Mouse (Mus musculus): ENCODE measurements around the gene Ren1.

Ren1 gene

DNA sequence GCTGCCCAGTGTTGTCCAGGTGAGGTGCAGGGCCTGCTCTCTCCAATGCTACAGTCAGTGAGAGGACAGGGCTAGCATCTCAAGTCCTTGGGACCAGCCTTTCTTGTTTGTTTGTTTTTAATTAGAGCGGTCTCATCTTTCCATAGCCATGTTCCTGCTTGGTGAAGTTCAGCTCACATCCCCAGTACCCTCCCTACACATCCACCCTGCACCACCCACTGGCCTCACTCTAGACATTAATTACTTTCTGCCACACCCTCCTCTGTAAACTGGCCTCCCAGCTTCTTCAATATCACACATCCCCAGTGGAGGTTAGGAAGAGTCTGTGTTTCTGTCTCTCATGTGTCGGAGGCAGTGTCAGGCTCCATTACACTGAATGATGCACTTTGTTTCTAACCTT, 6.0 kb upstream of the Ren1 start:
- in situ Hi-C loops (cut with MboI): no loop called here

DNA sequence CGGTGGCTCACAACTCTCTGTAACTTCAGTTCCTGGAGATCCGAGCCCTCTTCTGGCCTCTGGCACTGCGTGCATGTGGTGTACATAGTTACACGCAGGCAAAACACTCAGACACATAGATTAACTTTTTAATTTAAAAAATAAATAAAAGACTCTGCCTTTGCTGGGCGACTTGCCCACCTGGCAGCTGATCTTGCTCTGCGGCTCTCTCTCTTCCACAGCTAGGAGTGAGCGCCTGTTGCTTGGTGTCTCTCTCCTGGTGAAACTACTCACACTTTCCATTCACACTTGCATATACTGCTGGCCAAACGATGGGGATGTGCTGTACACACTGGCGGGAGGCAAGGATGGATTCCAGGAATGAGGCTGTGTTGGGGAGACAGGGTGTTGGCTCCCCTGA, 3.8 kb upstream of the Ren1 start:
- in situ Hi-C loops (cut with MboI): no loop called here

DNA sequence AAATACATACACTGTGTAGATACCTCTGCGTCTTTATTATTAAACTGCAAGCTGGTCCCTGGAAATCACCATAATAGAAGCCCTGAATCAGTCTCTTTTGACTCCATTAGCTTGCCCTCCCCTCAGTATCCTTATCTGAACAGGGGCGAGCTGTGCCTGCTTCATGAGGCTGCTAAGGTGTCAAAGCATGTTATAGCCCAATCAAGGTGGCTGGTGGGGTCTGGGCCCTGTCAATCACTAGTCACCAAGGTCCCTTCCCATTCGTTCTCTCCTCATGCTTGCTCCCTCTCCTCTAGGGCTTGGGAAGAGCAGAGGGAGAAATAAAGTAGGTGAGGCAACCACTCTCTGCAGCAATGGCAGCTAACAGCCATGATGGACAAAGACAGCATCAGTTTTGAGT, 3.1 kb upstream of the Ren1 start:
- in situ Hi-C loops (cut with MboI): no loop called here

DNA sequence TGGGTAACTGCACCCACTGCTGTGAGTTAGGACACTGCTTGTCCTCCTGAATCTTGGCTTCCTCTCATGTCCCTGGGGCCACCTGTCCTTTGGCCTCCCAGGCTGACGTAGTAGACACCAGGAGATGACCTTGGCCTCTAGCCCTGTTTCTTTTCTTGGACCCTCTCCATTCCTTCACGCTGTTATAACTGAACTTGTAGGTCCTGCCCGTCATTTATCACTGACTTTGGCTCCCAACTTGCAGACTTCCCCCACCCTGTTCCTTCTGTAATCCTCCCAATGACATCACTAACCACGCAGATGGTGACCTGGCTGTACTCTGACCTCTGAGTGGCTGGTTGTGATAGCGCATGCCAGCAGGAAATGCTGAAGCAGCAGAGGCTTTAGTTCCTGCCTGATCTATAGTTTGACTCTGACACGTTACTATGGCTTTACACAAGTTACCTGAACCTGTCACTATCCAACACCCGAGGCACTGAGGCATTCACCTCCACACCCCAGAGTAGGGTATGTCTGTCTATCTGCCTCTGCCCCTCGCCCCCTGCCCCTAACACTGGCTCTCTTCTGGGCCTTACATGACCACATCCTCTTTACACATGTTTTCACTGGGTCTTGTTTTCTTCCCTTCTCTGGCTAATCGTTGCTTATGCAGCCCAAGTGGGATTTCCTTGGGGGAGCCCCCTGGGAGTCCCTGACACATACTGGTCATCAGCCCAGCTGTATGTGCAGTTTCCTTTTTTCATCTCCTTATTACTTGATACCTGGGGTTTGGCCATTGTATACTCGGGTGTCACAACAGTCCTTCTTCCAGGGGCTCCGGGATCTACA, 2.4 kb upstream of the Ren1 start:
- in situ Hi-C loops (cut with MboI): no loop called here

DNA sequence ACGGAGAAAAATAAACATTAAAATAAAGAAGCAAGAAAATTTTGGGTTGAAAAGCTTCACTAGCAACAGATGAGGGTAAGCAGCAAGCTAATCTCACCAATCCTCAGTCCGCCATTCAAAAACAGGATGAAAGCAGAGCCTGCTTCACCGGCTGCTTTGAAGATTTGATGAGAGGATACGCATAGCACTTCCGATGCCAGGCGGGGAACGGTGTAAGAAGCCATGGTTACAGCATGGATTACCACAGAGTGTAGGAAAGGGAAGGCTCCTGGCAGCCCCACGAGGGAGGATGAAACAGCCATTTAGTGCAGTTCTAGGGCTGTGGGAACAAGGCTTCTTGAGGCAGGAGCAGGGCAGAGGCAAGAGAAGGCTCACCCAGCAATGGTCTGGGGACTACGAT, 1.5 kb downstream of the Ren1 start:
- in situ Hi-C loops (cut with MboI): no loop called here

DNA sequence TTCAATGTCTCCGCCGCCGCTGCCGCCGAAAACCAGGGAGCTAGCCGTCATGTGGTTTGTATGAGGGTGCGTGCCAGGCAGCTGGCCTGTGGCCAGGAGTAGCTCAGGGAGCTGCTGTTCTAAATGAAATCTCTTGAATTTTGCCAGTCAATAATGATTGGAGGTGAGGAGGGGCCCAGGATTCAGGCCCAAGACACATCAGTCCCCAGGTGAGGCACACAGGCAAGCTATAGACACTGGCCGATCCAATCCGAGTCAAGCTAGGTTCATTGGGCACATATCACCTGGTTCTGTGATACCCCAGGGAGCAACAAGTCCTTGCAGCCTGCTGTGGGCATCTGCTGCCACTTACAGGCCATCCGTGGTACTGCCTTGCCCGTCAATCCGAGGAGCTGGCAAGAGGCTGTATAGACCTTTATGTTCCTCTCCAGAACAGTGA, 3.1 kb downstream of the Ren1 start:
- in situ Hi-C loops (cut with MboI): no loop called here

DNA sequence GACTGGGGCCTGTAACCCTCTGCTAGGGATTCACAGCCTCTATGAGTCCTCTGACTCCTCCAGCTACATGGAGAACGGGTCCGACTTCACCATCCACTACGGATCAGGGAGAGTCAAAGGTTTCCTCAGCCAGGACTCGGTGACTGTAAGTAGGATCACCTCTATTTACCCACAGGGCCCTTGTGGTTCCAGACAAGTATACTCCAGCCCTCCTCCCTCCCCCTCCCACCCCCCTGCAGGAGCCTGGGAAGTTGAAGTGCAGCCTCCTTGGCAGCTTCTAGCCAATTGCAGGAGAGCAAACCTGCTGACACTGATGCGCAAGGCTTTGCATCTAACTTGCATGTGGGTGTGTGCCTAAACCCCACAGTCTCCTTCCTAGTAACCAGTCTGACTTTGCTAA, 5.2 kb downstream of the Ren1 start:
- in situ Hi-C loops (cut with MboI): no loop called here

DNA sequence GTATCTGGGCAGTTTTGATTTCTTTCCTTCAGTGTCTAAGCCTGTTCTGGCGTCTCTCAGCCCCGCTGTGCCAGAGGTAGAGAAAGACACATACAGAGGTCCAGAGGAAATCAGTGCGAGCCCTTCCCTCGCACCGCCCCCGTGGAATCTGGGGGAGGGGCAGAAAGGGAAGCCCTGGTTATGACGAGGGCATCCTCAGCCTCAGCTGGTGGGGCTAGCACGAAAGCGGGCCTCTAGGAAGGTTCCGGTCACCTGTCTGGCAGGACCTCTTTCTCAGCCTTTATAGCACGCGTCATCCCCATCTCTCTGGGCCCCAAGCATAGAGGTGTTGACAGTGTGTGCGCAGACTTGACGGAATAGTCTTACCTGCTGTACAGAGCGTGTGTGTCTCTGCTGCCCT, 5.6 kb downstream of the Ren1 start:
- in situ Hi-C loops (cut with MboI): no loop called here

DNA sequence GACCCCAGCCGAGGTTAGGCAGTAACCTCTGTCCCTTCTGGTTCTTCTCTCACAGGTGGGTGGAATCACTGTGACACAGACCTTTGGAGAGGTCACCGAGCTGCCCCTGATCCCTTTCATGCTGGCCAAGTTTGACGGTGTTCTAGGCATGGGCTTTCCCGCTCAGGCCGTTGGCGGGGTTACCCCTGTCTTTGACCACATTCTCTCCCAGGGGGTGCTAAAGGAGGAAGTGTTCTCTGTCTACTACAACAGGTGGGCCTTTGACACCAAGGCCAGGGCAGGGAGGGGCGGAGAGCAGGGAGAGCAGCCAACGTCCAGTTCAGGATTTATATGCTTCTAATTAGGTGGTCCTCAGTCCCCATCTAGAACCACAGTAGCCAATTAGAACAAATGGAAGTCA, 6.0 kb downstream of the Ren1 start:
- in situ Hi-C loops (cut with MboI): no loop called here

DNA sequence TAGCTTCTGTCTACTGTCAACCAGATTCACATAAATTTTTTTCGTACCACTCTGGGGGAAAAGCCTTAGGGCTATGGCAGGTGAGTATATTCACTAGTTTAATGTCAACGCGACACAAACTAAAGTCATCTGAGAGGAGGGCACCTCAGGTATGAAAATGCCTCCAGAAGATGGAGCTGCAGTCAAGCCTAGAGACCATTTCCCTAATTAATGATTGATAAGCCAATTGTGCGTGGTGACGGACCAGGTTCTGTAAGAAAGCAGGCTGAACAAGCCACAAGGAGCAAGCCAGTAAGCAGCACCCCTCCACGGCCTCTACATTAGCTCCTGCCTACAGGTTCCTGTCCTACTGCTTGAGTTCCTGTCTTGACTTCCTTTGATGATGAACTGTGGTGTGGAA, 10.7 kb downstream of the Ren1 start:
- in situ Hi-C loops (cut with MboI): no loop called here

DNA sequence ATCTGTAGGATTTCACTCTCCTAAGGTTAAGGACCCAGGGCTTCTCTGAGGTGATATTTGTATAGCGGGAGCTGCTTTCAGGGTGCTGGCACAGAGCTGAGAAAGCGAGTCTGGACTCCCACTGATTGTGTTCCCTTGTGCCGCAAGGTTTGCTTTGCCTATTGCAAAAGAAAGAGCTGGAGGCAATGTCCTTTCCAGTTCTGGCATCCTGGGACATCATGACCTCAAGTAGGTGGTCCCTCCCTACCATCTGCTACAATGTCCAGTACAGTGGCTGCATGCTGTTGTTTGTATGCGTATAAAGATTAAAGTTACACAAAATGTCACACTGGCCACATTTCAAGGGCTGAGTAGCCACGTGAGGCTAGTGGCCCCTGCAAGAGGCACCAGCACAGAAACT, 11.8 kb downstream of the Ren1 start:
- in situ Hi-C loops (cut with MboI): no loop called here

DNA sequence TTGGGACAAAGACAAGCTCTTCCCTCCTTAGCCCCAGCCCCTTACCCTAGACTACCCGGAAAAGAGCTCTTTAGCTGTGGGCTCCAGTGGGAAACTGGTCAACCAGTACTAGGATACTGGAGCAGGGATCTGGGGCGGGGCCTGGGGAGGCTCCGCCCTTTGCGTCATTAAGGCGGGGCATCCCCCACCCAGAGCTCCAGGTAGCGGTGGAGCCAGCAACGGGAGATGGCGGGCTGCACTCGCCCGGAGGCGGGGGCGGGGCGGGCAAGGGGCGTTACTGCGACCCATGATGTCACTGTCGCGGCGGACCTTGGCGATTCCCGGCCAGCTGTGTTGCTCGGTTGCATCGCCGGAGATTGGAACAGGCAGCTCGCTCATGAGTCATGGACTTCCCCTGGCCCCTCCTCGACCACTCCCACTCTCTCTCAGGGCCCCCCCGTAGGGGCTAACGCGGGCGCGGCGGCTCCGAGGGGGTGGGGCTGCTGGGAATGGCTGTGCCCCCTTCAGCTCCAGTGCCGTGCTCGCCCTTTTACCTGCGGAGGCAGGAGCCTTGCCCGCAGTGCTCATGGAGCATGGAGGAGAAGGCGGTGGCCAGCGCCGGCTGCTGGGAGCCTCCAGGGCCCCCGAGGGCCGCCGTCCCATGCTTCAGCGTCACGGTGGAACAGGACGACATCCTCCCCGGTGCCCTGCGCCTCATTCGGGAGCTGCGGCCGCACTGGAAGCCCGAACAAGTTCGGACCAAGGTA, 13.1 kb downstream of the Ren1 start, which contains the start of gene Etnk2:
TSS of gene Etnk2 (plus strand) at position 297 of the 746 bp plus-strand sequence.
- in situ Hi-C loops (cut with MboI): no loop called here

DNA sequence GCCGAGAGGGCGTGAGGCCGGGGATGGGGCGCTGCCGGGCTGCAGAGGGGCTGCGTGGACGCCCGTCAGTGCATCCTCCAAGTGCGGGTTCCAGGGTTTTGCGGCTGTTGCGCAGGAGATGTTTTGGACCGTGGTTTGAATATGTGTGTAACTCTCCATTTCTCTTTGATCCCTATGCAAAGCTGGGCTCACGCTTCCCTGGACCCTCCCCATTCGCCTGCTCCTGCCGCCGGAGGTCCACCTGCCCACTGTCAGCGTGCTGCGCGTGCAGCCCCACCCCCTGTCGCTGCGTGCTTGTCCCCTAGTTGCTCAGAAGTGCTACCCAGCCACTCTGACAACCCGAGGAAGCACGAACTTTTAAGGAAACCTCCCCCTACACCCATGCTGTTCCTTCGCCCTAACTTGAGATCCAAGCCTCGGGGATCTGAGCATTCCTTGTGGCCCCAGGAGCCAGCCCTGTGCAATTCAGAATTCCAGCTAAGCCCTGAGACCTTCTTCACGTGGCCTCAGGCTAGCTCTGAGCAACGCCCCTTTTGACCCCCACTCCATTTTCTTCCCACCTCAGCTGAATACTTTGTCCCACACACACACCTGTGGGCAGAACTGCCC, 13.8 kb downstream of the Ren1 start:
- in situ Hi-C loops (cut with MboI): no loop called here

DNA sequence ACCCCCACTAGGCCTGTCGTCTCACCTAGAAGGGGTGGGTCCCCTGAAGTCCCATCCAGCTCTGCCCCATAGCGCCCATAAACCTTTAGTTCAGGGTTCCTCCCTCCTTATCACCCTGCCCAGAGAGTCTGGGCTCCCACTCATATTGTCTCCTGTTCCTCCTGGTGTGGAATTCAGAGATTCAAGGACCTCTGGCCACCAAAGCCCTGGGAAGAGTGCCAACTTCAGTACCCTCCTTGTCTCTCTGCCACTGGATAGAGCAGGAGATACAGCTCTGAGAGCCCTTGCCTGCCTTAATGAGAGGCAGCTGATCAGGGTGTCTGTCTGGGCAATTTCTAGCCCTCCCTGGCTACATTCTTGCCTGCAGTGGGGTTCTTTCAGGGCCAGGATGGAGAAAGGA, 14.6 kb downstream of the Ren1 start:
- in situ Hi-C loops (cut with MboI): no loop called here

DNA sequence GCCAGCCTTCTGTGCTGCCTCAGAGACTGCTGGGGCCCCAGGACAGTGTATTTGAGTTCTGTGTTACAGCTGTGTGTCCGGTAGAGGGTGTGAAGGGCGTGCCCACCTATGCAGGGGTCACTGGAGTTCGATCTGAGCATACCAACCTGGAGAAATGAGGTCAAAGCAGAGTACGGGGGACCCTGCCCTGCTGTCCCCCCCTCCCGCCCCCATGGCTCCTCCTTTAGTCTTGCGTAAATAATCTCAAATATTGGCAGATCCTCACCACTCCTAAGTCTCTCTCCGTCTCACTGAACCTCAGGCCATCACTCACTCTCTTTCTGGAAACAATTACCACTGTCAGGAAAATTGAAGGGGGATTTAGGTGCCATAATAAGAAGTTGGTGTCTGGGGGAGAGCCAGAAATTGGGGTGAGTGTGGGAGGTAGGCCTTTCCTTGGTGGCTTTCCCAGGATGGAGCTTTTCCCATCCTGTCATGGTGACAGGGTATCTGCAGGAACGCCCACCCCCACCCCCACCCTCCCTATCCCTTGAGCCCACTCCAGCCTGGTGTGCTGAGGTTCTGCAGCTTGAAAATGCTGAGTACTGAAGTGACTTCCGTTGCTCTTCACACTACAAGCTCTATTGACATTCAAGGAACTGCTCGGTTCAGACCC, 16.8 kb downstream of the Ren1 start:
- in situ Hi-C loops (cut with MboI): no loop called here

DNA sequence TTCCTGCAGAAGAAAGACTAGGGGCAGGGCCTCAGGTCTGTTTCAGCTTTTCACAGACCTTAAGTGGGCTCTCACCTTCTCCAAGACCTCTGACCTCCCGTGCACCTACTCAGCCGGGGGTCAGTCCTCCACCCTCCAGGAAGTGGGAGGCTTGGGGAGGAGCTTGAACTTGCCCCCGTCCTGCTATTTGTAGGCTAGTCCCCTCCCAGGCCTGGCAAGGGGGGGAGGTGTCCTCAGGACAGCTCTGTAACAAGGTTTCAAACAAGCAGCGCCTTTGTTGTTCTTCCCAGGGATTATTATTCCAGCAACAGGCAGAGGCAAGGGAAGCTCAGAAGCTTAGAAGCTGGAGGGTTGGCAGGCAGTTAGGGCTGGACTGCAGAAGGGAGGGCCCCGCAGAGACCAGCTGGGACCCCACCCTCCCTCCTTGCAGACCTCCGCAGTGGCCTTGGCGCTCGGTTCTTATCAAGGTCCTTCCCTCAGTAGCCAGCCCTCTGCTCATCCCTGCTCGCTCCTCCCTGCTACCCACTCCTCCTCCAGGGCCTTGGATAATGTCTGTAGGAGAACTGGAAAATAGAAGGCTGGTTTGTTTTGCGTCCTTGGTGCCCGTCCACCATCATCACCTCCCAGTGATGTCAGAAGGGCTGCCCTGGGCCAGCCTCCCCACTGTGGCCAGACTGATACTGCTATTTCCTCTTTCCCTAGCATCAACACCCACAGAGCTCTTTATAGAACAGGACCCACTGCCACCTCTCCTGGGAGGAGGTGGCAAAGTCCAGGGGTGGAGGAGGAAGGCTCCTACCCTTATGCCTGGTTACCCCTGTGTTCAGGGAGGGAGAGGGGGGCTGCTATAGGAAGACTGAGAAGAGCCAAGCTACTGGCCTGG, 17.5 kb downstream of the Ren1 start:
- in situ Hi-C loops (cut with MboI): no loop called here

DNA sequence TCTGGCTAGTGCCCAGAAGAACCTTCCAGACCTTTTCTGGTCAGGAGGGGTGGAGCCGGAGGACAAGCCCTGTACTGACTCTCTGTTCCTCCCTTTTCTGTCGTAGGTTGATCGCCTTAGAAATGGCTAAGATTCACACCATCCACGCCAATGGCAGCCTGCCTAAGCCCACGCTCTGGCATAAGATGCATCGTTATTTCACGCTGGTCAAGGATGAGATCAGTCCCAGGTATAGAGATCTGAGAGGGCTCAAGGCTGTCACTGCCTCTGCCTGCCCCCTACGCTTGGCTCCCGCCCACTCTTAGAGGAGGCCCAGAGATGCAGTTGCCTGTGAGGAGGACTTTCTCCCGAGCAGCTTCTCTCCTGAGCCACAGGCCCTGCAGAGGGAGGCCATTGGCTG, 18.3 kb downstream of the Ren1 start:
- in situ Hi-C loops (cut with MboI): no loop called here

DNA sequence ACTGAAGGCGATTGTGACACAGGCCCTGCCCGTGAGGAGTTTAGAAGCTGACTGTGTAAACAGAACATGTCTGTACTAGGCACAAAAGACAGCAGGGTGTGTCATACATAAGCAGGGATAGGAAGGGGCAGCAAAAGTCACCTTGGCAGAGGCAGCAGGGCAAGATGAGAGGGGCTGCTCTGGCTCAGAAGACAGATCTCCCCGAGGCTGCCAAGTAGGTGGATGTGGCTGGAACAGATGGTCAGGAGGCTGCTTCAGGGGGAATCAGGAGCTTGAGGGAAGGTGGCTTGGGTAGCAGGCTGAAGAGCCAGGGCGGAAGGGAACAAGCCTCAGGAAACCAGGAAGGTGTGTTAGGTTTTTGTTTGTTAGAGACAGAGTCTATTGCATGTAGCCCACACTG, 20.0 kb downstream of the Ren1 start:
- in situ Hi-C loops (cut with MboI): no loop called here

DNA sequence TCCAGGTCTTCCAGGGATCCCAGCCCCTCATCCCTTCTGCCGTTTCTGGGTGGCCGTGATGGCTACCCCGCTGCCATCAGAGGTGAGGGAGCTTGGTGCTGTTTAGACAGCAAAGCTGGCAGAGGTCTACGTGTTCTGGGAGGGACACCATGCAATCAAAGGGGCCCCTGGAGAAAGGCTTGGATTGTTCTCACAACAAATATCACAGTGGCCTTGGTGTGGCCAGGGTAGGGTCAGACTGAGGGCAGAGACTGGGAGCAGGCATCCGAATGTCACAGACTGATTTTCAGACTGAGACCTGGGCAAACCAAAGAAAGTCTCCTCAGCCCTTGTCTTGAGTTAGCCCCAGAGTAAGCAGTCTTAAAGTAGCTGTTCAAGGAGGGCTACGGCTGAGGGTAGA, 21.1 kb downstream of the Ren1 start:
- in situ Hi-C loops (cut with MboI): no loop called here

DNA sequence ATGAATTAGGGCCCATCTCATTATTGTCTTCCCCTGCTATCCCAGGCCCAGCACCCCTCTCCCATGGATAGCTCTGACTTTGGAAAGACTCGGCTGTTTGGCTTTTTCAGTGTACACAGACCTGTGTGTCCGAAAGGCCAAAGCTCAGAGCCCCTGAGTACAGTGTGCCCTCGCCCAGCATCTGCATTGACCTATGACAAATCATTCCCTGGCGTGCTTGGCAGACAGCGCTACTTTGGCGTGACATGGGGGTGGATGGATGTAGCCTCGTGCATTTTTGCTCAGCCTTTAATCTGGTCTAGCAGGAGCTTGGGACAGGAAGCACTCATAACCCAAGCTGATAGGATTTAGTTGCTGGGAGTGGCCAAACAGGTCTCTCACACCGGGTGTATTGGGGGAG, 21.8 kb downstream of the Ren1 start:
- in situ Hi-C loops (cut with MboI): no loop called here

DNA sequence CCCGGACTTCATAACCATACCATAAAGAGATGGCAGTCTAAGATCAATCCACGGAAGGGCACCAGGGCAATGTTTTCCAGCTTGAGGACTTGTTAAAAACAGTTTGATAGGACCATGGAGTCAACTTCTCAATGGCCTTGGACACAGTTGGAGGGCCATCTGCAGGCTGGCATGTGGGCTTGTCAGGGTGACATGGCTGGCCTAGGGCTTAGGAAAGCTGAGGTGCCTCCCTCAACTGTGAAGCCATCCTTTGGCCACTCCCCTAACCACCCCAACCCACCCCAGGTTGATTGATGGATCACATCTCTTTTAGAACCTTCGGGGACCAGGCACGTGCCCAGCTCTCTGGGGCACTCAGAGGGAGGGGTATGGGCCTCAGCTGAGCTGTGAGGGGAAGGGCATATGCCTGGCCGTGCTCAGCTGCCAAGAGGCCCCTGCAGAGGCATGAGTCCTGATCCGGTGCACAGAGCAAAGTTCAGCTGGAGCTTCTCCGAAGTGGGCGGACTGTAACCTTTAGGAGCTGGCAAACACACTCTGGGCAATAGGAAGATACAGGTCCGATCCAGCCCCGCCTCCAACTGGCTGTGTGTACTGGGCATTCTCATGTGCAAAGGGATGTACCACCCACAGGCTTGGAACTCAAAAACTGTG, 25.5 kb downstream of the Ren1 start:
- in situ Hi-C loops (cut with MboI): no loop called here

Data from mature B cell (primary cell).